In genomic region chr8:105225917-105226316, GRCm38 (mm10) we compare ENCODE assay signal across 8 mouse cellular contexts. TPM values are rescaled to one million over a fixed set of nuclear protein-coding genes. Genes with fewer than 3 reads are reported as not detected.
A peak's percentile ranks its signal among the peaks of the same experiment; 100 is the strongest.
DNase-seq lines count a peak whose midpoint lies in the region; ATAC-seq and TF ChIP-seq lines count a peak whose summit lies in the region.

No protein-coding gene starts in this region.

- no peak for TF ChIP-seq CTCF in E14TG2a.4 (conservative IDR thresholded peaks at IDR 0.05; ENCODE audit: low read length)

- no peak for ATAC-seq in forebrain, embryonic 15.5 days (replicated peaks)
- ATAC-seq in liver, embryonic 16.5 days (ENCODE audit: low read depth): peak; percentile 20
- ATAC-seq in neural tube, embryonic 15.5 days (ENCODE audit: low FRiP score): no peak

- H3K36me3 ChIP-seq in E14TG2a.4 (ENCODE audit: insufficient read depth, low read length): peaks cover 19% of the 10 kb centered on the region
- no peaks in the 10 kb centered on the region for H3K36me3 ChIP-seq in forebrain, embryonic 15.5 days
- H3K36me3 ChIP-seq in liver, embryonic 16.5 days (ENCODE audit: control insufficient read depth, insufficient read depth): no peaks in the 10 kb centered on the region
- no peaks in the 10 kb centered on the region for H3K36me3 ChIP-seq in neural tube, embryonic 15.5 days

- peak overlapping the region; percentile 94 for H3K9ac ChIP-seq in forebrain, embryonic 15.5 days (replicated peaks)
- peak overlapping the region; percentile 96 for H3K9ac ChIP-seq in liver, embryonic 16.5 days (ENCODE audit: low read depth, low read length)
- H3K9ac ChIP-seq in neural tube, embryonic 15.5 days (replicated peaks): peak overlapping the region; percentile 95

- H3K4me3 ChIP-seq in E14TG2a.4 (replicated peaks; ENCODE audit: low read length): peak overlapping the region; percentile 98
- peak overlapping the region; percentile 98 for H3K4me3 ChIP-seq in forebrain, embryonic 15.5 days
- H3K4me3 ChIP-seq in liver, embryonic 16.5 days (ENCODE audit: low read depth, low read length): peak overlapping the region; percentile 95
- peak overlapping the region; percentile 98 for H3K4me3 ChIP-seq in neural tube, embryonic 15.5 days (replicated peaks)

- no peaks in the 10 kb centered on the region for H3K9me3 ChIP-seq in E14TG2a.4 (ENCODE audit: low read length)
- no peaks in the 10 kb centered on the region for H3K9me3 ChIP-seq in forebrain, embryonic 15.5 days
- no peaks in the 10 kb centered on the region for H3K9me3 ChIP-seq in liver, embryonic 16.5 days (replicated peaks; ENCODE audit: control insufficient read depth, low read length)
- H3K9me3 ChIP-seq in neural tube, embryonic 15.5 days (replicated peaks): no peaks in the 10 kb centered on the region

- H3K4me2 ChIP-seq in forebrain, embryonic 15.5 days (replicated peaks): peak overlapping the region; percentile 78
- H3K4me2 ChIP-seq in liver, embryonic 16.5 days (ENCODE audit: low read depth, low read length): peak overlapping the region; percentile 81
- peak overlapping the region; percentile 89 for H3K4me2 ChIP-seq in neural tube, embryonic 15.5 days

- H3K27ac ChIP-seq in forebrain, embryonic 15.5 days (replicated peaks): no peak overlapping the region
- peak overlapping the region; percentile 94 for H3K27ac ChIP-seq in liver, embryonic 16.5 days (ENCODE audit: low read length)
- H3K27ac ChIP-seq in neural tube, embryonic 15.5 days (replicated peaks): no peak overlapping the region

- WGBS in forebrain, embryonic 15.5 days: 28% methylated on average over 6 of the region's 6 CpGs
- 11% methylated on average over 6 of the region's 6 CpGs for WGBS in liver, embryonic 16.5 days (ENCODE audit: insufficient replicate concordance)
- 21% methylated on average over 6 of the region's 6 CpGs for WGBS in neural tube, embryonic 15.5 days

- H3K27me3 ChIP-seq in E14TG2a.4 (ENCODE audit: insufficient read depth, low read length): no peaks in the 10 kb centered on the region
- no peaks in the 10 kb centered on the region for H3K27me3 ChIP-seq in forebrain, embryonic 15.5 days
- no peaks in the 10 kb centered on the region for H3K27me3 ChIP-seq in liver, embryonic 16.5 days (ENCODE audit: control insufficient read depth, insufficient read depth, low read depth, low read length)
- H3K27me3 ChIP-seq in neural tube, embryonic 15.5 days (replicated peaks): no peaks in the 10 kb centered on the region

- peak; percentile 50 for DNase-seq in 3T3-L1 (ENCODE audit: low read depth, low spot score)
- no peak for DNase-seq in cerebellum, adult 9-11 months
- no peak for DNase-seq in cerebellum, adult 9-10 months
- no peak for DNase-seq in embryo, embryonic 10 days (ENCODE audit: low spot score)

- H3K4me1 ChIP-seq in E14TG2a.4 (replicated peaks; ENCODE audit: low read depth, low read length): peaks cover 73% of the 10 kb centered on the region
- peaks cover 23% of the 10 kb centered on the region for H3K4me1 ChIP-seq in forebrain, embryonic 15.5 days
- H3K4me1 ChIP-seq in liver, embryonic 16.5 days (ENCODE audit: control insufficient read depth, low read depth, low read length): peaks cover 14% of the 10 kb centered on the region
- H3K4me1 ChIP-seq in neural tube, embryonic 15.5 days: peaks cover 25% of the 10 kb centered on the region

RNA-seq across cellular contexts. Expression of gene D230025D16Rik, which starts 1.0 kb away (rescaled TPM):
- 32.5 and 33.1 TPM in 2 replicates for polyA plus RNA-seq in forebrain, embryonic 15.5 days (2015; fragmentation: Nextera tagmentation; extraction: Ambion mirVana)
- polyA plus RNA-seq in liver, embryonic 16.5 days (2015; fragmentation: Nextera tagmentation; extraction: Ambion mirVana): 18.7 and 19.7 TPM in 2 replicates
- 27.7 and 30.3 TPM in 2 replicates for polyA plus RNA-seq in neural tube, embryonic 15.5 days (2015; fragmentation: Nextera tagmentation; extraction: Ambion mirVana)

RNA-seq across cellular contexts. Expression of gene B3gnt9, which starts 29.0 kb away (rescaled TPM):
- 2.9 and 3.0 TPM in 2 replicates for polyA plus RNA-seq in forebrain, embryonic 15.5 days (2015; fragmentation: Nextera tagmentation; extraction: Ambion mirVana)
- 2.1 and 2.5 TPM in 2 replicates for polyA plus RNA-seq in liver, embryonic 16.5 days (2015; fragmentation: Nextera tagmentation; extraction: Ambion mirVana)
- polyA plus RNA-seq in neural tube, embryonic 15.5 days (2015; fragmentation: Nextera tagmentation; extraction: Ambion mirVana): 12.3 and 12.4 TPM in 2 replicates

RNA-seq across cellular contexts. Expression of gene Tradd, which starts 38.5 kb away (rescaled TPM):
- polyA plus RNA-seq in forebrain, embryonic 15.5 days (2015; fragmentation: Nextera tagmentation; extraction: Ambion mirVana): 21.1 and 23.7 TPM in 2 replicates
- polyA plus RNA-seq in liver, embryonic 16.5 days (2015; fragmentation: Nextera tagmentation; extraction: Ambion mirVana): 12.5 and 14.0 TPM in 2 replicates
- 20.7 and 24.3 TPM in 2 replicates for polyA plus RNA-seq in neural tube, embryonic 15.5 days (2015; fragmentation: Nextera tagmentation; extraction: Ambion mirVana)

RNA-seq across cellular contexts. Expression of gene Fbxl8, which starts 38.5 kb away (rescaled TPM):
- polyA plus RNA-seq in forebrain, embryonic 15.5 days (2015; fragmentation: Nextera tagmentation; extraction: Ambion mirVana): 0.72 and 0.85 TPM in 2 replicates
- polyA plus RNA-seq in liver, embryonic 16.5 days (2015; fragmentation: Nextera tagmentation; extraction: Ambion mirVana): 1.4 TPM in 2 replicates
- 1.9 and 3.0 TPM in 2 replicates for polyA plus RNA-seq in neural tube, embryonic 15.5 days (2015; fragmentation: Nextera tagmentation; extraction: Ambion mirVana)

RNA-seq across cellular contexts. Expression of gene Hsf4, which starts 43.7 kb away (rescaled TPM):
- polyA plus RNA-seq in forebrain, embryonic 15.5 days (2015; fragmentation: Nextera tagmentation; extraction: Ambion mirVana): 0.15 and 0.34 TPM in 2 replicates
- 0.08 and 0.09 TPM in 2 replicates for polyA plus RNA-seq in liver, embryonic 16.5 days (2015; fragmentation: Nextera tagmentation; extraction: Ambion mirVana)
- polyA plus RNA-seq in neural tube, embryonic 15.5 days (2015; fragmentation: Nextera tagmentation; extraction: Ambion mirVana): 0.45 and 0.92 TPM in 2 replicates
